26 mouse cellular contexts compared by ENCODE assay signal in the genomic region with DNA sequence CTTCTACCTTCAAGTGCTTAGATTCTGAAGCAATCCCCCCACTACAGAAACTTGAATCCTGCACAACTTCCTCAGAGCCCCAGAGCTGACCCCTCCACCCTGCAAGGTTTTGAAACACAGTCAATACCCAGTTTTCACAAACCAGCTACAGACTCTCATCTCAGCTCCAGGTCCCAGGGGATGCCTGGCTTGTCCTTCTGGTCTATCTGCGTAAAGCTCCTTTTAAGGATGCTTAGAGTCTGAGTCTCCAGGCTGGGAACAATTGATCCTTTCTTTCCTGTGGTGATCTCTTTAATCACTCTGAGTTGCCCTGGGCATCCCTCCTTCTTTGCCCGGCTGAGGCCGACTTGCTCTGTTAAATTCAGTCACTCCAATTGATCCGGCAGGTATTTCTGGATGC.
DNase-seq lines count a peak whose midpoint lies in the region; ATAC-seq and TF ChIP-seq lines count a peak whose summit lies in the region.
"Had no signal": no experiment of that assay in that cellular context is flagged by ENCODE, and none has a peak within 500 bp of the region (broad histone marks: within the 10 kb centered on the region; RNA-seq: fewer than 3 reads in every experiment).

No protein-coding gene starts in this region.

- H3K9ac ChIP-seq in midbrain, embryonic 14.5 days (replicated peaks; ENCODE audit: low read length): no peak overlapping the region
- no peak overlapping the region for H3K9ac ChIP-seq in midbrain, embryonic 13.5 days (replicated peaks)
- no peak overlapping the region for H3K9ac ChIP-seq in embryonic facial prominence, embryonic 14.5 days (ENCODE audit: low read depth, low read length)
- H3K9ac ChIP-seq: embryonic facial prominence, embryonic 13.5 days; forebrain, embryonic 12.5 days; forebrain, postnatal 0 days; hindbrain, embryonic 12.5 days; limb, embryonic 12.5 days; liver, embryonic 15.5 days; lung, embryonic 15.5 days; midbrain, embryonic 15.5 days had no signal

- no peak overlapping the region for H3K4me3 ChIP-seq in midbrain, embryonic 14.5 days (replicated peaks; ENCODE audit: low read depth, low read length)
- no peak overlapping the region for H3K4me3 ChIP-seq in midbrain, embryonic 13.5 days (replicated peaks)
- no peak overlapping the region for H3K4me3 ChIP-seq in embryonic facial prominence, embryonic 14.5 days (ENCODE audit: low read depth, low read length)
- H3K4me3 ChIP-seq in lung, adult 2 months (replicated peaks; ENCODE audit: extremely low read depth, low read depth, low read length): no peak overlapping the region
- H3K4me3 ChIP-seq: embryonic facial prominence, embryonic 13.5 days; forebrain, embryonic 12.5 days; hindbrain, embryonic 12.5 days; limb, embryonic 12.5 days; liver, embryonic 15.5 days; lung, embryonic 15.5 days; midbrain, embryonic 15.5 days had no signal

- 6% methylated on average over 4 of the region's 4 CpGs for WGBS in midbrain, embryonic 14.5 days
- 8% methylated on average over 4 of the region's 4 CpGs for WGBS in midbrain, embryonic 13.5 days
- 29% methylated on average over 4 of the region's 4 CpGs for WGBS in embryonic facial prominence, embryonic 14.5 days
- 86% methylated on average over 4 of the region's 4 CpGs for whole genome bisulfite sequencing in lung, adult 2 months

- intact Hi-C loops in left cerebral cortex, postnatal 10 days (cut with DNase I): no loop called here

- TF ChIP-seq POLR2A in lung, adult 2 months (IDR thresholded peaks at IDR 0.05; ENCODE audit: borderline replicate concordance, extremely low read depth, low read depth, low read length): no peak

- DNase-seq in midbrain, embryonic 14.5 days: peak; percentile 60
- DNase-seq in embryo, embryonic 10 days (ENCODE audit: low spot score): peak; percentile 61
- DNase-seq in embryonic facial prominence, embryonic 14.5 days (ENCODE audit: low spot score): peak; percentile 44
- DNase-seq in cerebellum, adult 11-12 months: no peak
- no peak for DNase-seq in lung, adult 2 months
- DNase-seq in left cerebral cortex, postnatal 10 days (ENCODE audit: extremely low spot score in 1 of 2, low spot score in 2 of 2): no peak
- DNase-seq: adrenal gland, postnatal 10 days; cerebellum, adult 11 months; cerebellum, adult 9-11 months; forebrain, postnatal 0 days; heart, postnatal 14 days; kidney, adult 8-10 months; layer of hippocampus, postnatal 36 days; thymus, adult 2 months; thymus, postnatal 36 days had no signal

- no peak for ATAC-seq in midbrain, embryonic 14.5 days (ENCODE audit: low FRiP score, low TSS enrichment)
- ATAC-seq in midbrain, embryonic 13.5 days: no peak
- ATAC-seq in embryonic facial prominence, embryonic 14.5 days (ENCODE audit: low read depth): no peak
- ATAC-seq: CD4-positive, CD25-positive, alpha-beta regulatory T cell, adult 4 months; forebrain, postnatal 0 days; intestine, embryonic 16.5 days; midbrain, embryonic 15.5 days had no signal

- H3K4me1 ChIP-seq in midbrain, embryonic 14.5 days (ENCODE audit: control insufficient read depth, insufficient read depth, low read length): no peaks in the 10 kb centered on the region
- H3K4me1 ChIP-seq in midbrain, embryonic 13.5 days (replicated peaks): peaks cover 9% of the 10 kb centered on the region; the same call in 1 of the 2 replicates
- H3K4me1 ChIP-seq in embryonic facial prominence, embryonic 14.5 days (ENCODE audit: control insufficient read depth, insufficient read depth, low read length): peaks cover 3% of the 10 kb centered on the region; the same call in 1 of the 2 replicates
- peaks cover 4% of the 10 kb centered on the region for H3K4me1 ChIP-seq in lung, adult 2 months (ENCODE audit: control insufficient read depth, insufficient read depth, low read length)
- H3K4me1 ChIP-seq: hindbrain, embryonic 12.5 days; liver, embryonic 15.5 days had no signal

- no peak overlapping the region for H3K27ac ChIP-seq in midbrain, embryonic 14.5 days (replicated peaks; ENCODE audit: low read depth, low read length)
- no peak overlapping the region for H3K27ac ChIP-seq in midbrain, embryonic 13.5 days
- H3K27ac ChIP-seq in embryonic facial prominence, embryonic 14.5 days (replicated peaks; ENCODE audit: low read depth, low read length): no peak overlapping the region
- H3K27ac ChIP-seq: embryonic facial prominence, embryonic 13.5 days; forebrain, embryonic 12.5 days; hindbrain, embryonic 12.5 days; kidney, postnatal 0 days; limb, embryonic 12.5 days; liver, embryonic 15.5 days; lung, embryonic 15.5 days; midbrain, embryonic 15.5 days had no signal

- no peak for TF ChIP-seq CTCF in lung, adult 2 months (IDR thresholded peaks at IDR 0.05; ENCODE audit: insufficient read depth, low read length)

- H3K4me2 ChIP-seq in midbrain, embryonic 14.5 days (ENCODE audit: low read length): no peak overlapping the region
- no peak overlapping the region for H3K4me2 ChIP-seq in midbrain, embryonic 13.5 days (replicated peaks)
- H3K4me2 ChIP-seq in embryonic facial prominence, embryonic 14.5 days (ENCODE audit: low read depth, low read length): no peak overlapping the region
- H3K4me2 ChIP-seq: embryonic facial prominence, embryonic 13.5 days; forebrain, embryonic 12.5 days; hindbrain, embryonic 12.5 days; limb, embryonic 12.5 days; liver, embryonic 15.5 days; lung, embryonic 15.5 days; midbrain, embryonic 15.5 days had no signal

- H3K9me3 ChIP-seq in midbrain, embryonic 14.5 days (ENCODE audit: control insufficient read depth, low read length): no peaks in the 10 kb centered on the region
- no peaks in the 10 kb centered on the region for H3K9me3 ChIP-seq in midbrain, embryonic 13.5 days
- H3K9me3 ChIP-seq in embryonic facial prominence, embryonic 14.5 days (ENCODE audit: control insufficient read depth, low read length): no peaks in the 10 kb centered on the region
- H3K9me3 ChIP-seq: embryonic facial prominence, embryonic 13.5 days; forebrain, embryonic 12.5 days; hindbrain, embryonic 12.5 days; liver, embryonic 15.5 days; lung, embryonic 15.5 days; midbrain, embryonic 15.5 days had no signal

- H3K36me3 ChIP-seq in midbrain, embryonic 14.5 days (ENCODE audit: control insufficient read depth, insufficient read depth, low read length): no peaks in the 10 kb centered on the region
- H3K36me3 ChIP-seq in midbrain, embryonic 13.5 days: no peaks in the 10 kb centered on the region
- no peaks in the 10 kb centered on the region for H3K36me3 ChIP-seq in embryonic facial prominence, embryonic 14.5 days (ENCODE audit: control insufficient read depth, insufficient read depth, low read length)
- H3K36me3 ChIP-seq: embryonic facial prominence, embryonic 13.5 days; forebrain, embryonic 12.5 days; hindbrain, embryonic 12.5 days; limb, embryonic 12.5 days; liver, embryonic 15.5 days; lung, embryonic 15.5 days; midbrain, embryonic 15.5 days had no signal

- no peaks in the 10 kb centered on the region for H3K27me3 ChIP-seq in midbrain, embryonic 14.5 days (ENCODE audit: control insufficient read depth, insufficient read depth, low read length)
- H3K27me3 ChIP-seq in midbrain, embryonic 13.5 days: peaks cover 9% of the 10 kb centered on the region; the same call in 1 of the 2 replicates
- H3K27me3 ChIP-seq in embryonic facial prominence, embryonic 14.5 days (replicated peaks; ENCODE audit: control insufficient read depth, insufficient read depth, low read length): no peaks in the 10 kb centered on the region
- H3K27me3 ChIP-seq: liver, embryonic 15.5 days; lung, embryonic 15.5 days; midbrain, embryonic 15.5 days had no signal

Comparison
In these comparisons a context has a peak if more than half of its experiments do, and no peak if none do; other contexts are left out.
1. DNase-seq: peak in midbrain, embryonic 14.5 days (single experiment), embryo, embryonic 10 days (single experiment) and embryonic facial prominence, embryonic 14.5 days (single experiment); none in cerebellum, adult 11-12 months (single experiment), lung, adult 2 months (single experiment) and left cerebral cortex, postnatal 10 days (0 of 2).